Mouse (Mus musculus): ENCODE measurements around the gene Mnat1. TPM values are rescaled to one million over a fixed set of nuclear protein-coding genes. Genes with fewer than 3 reads are reported as not detected.
A peak's percentile ranks its signal among the peaks of the same experiment; 100 is the strongest.

Mnat1 gene
- polyA plus RNA-seq, 1 experiment from 2014 or later: 19.6 TPM

DNA sequence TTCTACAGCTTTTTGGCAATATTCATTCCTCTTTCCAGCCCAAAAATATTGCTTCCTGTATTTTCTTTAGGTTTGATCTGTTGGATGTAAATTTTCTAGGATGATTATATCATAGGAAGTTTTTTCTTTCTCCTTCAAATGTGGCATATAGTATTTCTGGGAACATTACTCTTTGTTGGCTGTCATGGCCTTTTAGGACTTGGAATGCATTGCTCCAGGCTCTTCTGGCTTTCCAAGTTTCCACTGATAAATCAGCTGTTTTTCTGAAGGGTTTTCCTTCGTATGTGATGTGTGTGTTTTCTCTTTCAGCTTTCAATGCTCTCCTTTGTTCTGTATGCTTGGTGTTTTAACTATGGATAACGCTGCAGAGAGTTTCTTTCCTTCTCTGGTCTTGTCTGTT lies 131.5 kb downstream of the Mnat1 start:
- ATAC-seq (ENCODE audit: low read depth): no peak
- H3K27me3 ChIP-seq: no peaks in the 10 kb centered on the region
- no peak overlapping the region for H3K4me3 ChIP-seq
- 52% methylated on average over 2 of the region's 2 CpGs for WGBS
- H3K27ac ChIP-seq (replicated peaks): no peak overlapping the region
- no peaks in the 10 kb centered on the region for H3K4me1 ChIP-seq (replicated peaks)
- H3K36me3 ChIP-seq: no peaks in the 10 kb centered on the region
- H3K9ac ChIP-seq: no peak overlapping the region
- H3K4me2 ChIP-seq: no peak overlapping the region
- H3K9me3 ChIP-seq: no peaks in the 10 kb centered on the region

- Histone ChIP-seq H3K27me3 (no peaks in the 10 kb centered on the region), H3K4me2 (no peak overlapping the region), H3K9me3 (peaks cover 4% of the 10 kb centered on the region; the same call in 1 of the 2 replicates), H3K9ac (no peak overlapping the region), H3K27ac (replicated peaks) (no peak overlapping the region), H3K36me3 (no peaks in the 10 kb centered on the region), H3K4me3 (no peak overlapping the region), H3K4me1 (replicated peaks) (no peaks in the 10 kb centered on the region)
- WGBS: 95% methylated on average over 6 of the region's 6 CpGs
- no peak for ATAC-seq (ENCODE audit: low read depth)
Observed at GRCm38 (mm10) chr12:73259269-73259668, 135.8 kb downstream of the Mnat1 start.

GRCm38 (mm10) chr12:73260339-73260738 lies 136.8 kb downstream of the Mnat1 start:
- WGBS: 92% methylated on average over 1 of the region's 1 CpGs
- no peak overlapping the region for H3K9ac ChIP-seq
- peaks cover 4% of the 10 kb centered on the region; the same call in 1 of the 2 replicates for H3K9me3 ChIP-seq
- H3K4me1 ChIP-seq (replicated peaks): no peaks in the 10 kb centered on the region
- no peaks in the 10 kb centered on the region for H3K36me3 ChIP-seq
- no peak overlapping the region for H3K27ac ChIP-seq (replicated peaks)
- no peaks in the 10 kb centered on the region for H3K27me3 ChIP-seq
- no peak overlapping the region for H3K4me2 ChIP-seq
- H3K4me3 ChIP-seq: no peak overlapping the region
- no peak for ATAC-seq (ENCODE audit: low read depth)

GRCm38 (mm10) chr12:73265381-73265978 lies 142.0 kb downstream of the Mnat1 start:
- Histone ChIP-seq H3K4me3 (no peak overlapping the region), H3K9ac (no peak overlapping the region), H3K36me3 (no peaks in the 10 kb centered on the region), H3K9me3 (peaks cover 4% of the 10 kb centered on the region; the same call in 1 of the 2 replicates), H3K4me2 (no peak overlapping the region), H3K27ac (replicated peaks) (no peak overlapping the region), H3K27me3 (no peaks in the 10 kb centered on the region), H3K4me1 (replicated peaks) (no peaks in the 10 kb centered on the region)
- no peak for ATAC-seq (ENCODE audit: low read depth)
- WGBS: 77% methylated on average over 3 of the region's 3 CpGs

DNA sequence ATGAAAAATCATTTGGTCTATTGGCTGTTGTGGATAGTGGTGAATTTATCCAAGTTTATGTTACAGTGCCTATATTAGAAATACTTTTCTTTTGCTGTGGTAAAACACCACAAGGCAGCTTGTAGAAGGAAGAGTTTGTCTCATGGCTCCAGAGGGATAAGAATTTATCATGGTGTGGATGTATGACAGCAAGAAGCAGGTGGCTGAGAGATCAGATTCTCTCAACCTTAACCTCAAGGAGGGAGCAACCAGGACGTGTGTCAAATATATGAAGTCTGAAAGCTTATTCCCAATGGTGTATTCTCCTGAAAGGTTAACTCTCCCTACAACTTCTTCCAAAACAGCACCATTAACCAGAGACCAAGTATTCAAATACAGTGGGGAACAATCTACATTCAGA lies 143.1 kb downstream of the Mnat1 start:
- H3K36me3 ChIP-seq: no peaks in the 10 kb centered on the region
- H3K9me3 ChIP-seq: no peaks in the 10 kb centered on the region
- H3K27ac ChIP-seq (replicated peaks): no peak overlapping the region
- H3K4me1 ChIP-seq (replicated peaks): no peaks in the 10 kb centered on the region
- H3K27me3 ChIP-seq: no peaks in the 10 kb centered on the region
- H3K9ac ChIP-seq: no peak overlapping the region
- no peak overlapping the region for H3K4me3 ChIP-seq
- ATAC-seq (ENCODE audit: low read depth): no peak
- WGBS: 83% methylated on average over 1 of the region's 1 CpGs
- no peak overlapping the region for H3K4me2 ChIP-seq

GRCm38 (mm10) chr12:73268497-73268896 lies 145.0 kb downstream of the Mnat1 start:
- Histone ChIP-seq H3K4me3 (no peak overlapping the region), H3K9ac (no peak overlapping the region), H3K9me3 (no peaks in the 10 kb centered on the region), H3K27ac (replicated peaks) (no peak overlapping the region), H3K36me3 (no peaks in the 10 kb centered on the region), H3K27me3 (no peaks in the 10 kb centered on the region), H3K4me1 (replicated peaks) (no peaks in the 10 kb centered on the region), H3K4me2 (no peak overlapping the region)
- no peak for ATAC-seq (ENCODE audit: low read depth)
- 78% methylated on average over 1 of the region's 1 CpGs for WGBS

DNA sequence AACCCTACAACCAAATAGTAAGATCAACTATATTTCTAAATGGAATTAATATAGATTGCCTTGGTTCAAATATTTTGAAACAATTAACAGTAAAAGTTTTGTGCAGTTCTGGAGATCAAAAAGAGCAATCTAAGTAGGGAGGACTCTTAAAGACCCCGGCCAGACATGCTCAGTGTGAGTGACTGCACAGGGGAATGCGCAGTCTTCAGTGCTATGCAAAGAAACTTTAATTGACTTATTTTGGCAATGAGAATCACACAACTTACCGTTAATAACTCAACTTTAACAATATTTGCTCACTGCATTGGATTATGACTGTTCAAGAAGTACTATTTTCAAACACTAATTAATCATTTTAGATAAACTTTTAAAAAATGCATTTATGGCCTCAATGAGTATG lies 146.0 kb downstream of the Mnat1 start:
- peaks cover under 1% of the 10 kb centered on the region; the same call in 1 of the 2 replicates for H3K36me3 ChIP-seq

DNA sequence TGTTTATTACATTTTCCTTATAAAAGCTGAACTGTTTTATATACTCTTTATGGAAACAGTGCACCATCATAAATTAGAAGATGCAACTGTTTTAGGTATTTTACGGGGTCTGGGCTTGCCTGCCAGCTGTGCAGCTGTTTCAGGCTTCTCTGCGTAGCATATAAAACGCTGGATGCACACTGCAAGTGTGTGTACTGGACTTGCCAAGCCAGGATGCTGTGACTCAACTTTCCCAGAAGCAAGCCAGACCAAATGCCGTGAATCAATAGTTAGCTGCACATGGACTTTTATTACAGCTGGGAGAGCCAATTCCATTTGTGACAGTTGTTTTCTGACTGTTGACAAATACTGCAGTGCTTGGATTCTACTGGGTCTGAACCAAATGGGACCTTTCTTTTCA lies 146.4 kb downstream of the Mnat1 start:
- Histone ChIP-seq H3K36me3 (peaks cover 5% of the 10 kb centered on the region; the same call in 1 of the 2 replicates), H3K9ac (no peak overlapping the region), H3K9me3 (no peaks in the 10 kb centered on the region), H3K27me3 (no peaks in the 10 kb centered on the region), H3K4me1 (replicated peaks) (no peaks in the 10 kb centered on the region), H3K4me2 (no peak overlapping the region), H3K4me3 (no peak overlapping the region), H3K27ac (replicated peaks) (no peak overlapping the region)
- 73% methylated on average over 4 of the region's 4 CpGs for WGBS
- no peak for ATAC-seq (ENCODE audit: low read depth)

More for the DNA sequence above, 146.0 kb downstream of the Mnat1 start:
- Histone ChIP-seq H3K4me1 (replicated peaks) (no peaks in the 10 kb centered on the region), H3K4me2 (no peak overlapping the region), H3K9ac (no peak overlapping the region), H3K4me3 (no peak overlapping the region), H3K27ac (replicated peaks) (no peak overlapping the region), H3K27me3 (no peaks in the 10 kb centered on the region), H3K9me3 (no peaks in the 10 kb centered on the region)
- no peak for ATAC-seq (ENCODE audit: low read depth)
- 84% methylated on average over 3 of the region's 3 CpGs for WGBS

- 95% methylated on average over 3 of the region's 3 CpGs for WGBS
- peaks cover 45% of the 10 kb centered on the region for H3K36me3 ChIP-seq
- H3K27me3 ChIP-seq: no peaks in the 10 kb centered on the region
- H3K4me1 ChIP-seq (replicated peaks): no peaks in the 10 kb centered on the region
- H3K27ac ChIP-seq (replicated peaks): no peak overlapping the region
- H3K4me2 ChIP-seq: no peak overlapping the region
- peaks cover 6% of the 10 kb centered on the region; the same call in 1 of the 2 replicates for H3K9me3 ChIP-seq
- no peak overlapping the region for H3K4me3 ChIP-seq
- ATAC-seq (ENCODE audit: low read depth): no peak
- no peak overlapping the region for H3K9ac ChIP-seq
Observed at GRCm38 (mm10) chr12:73274921-73275320, 151.4 kb downstream of the Mnat1 start.

- peaks cover 41% of the 10 kb centered on the region for H3K4me1 ChIP-seq (replicated peaks)
- H3K4me3 ChIP-seq: peak within 1 kb of the TSS; percentile 84
- peak within 1 kb of the TSS; percentile 77 for H3K4me2 ChIP-seq
- peak; percentile 98 for ATAC-seq (ENCODE audit: low read depth)
- peaks cover 17% of the 10 kb centered on the region for H3K36me3 ChIP-seq
- H3K27me3 ChIP-seq: no peaks in the 10 kb centered on the region
- no peaks in the 10 kb centered on the region for H3K9me3 ChIP-seq
- H3K27ac ChIP-seq (replicated peaks): peak within 1 kb of the TSS; percentile 87
- peak within 1 kb of the TSS; percentile 89 for H3K9ac ChIP-seq
- under 1% methylated on average over 53 of the region's 53 CpGs for WGBS
Observed at GRCm38 (mm10) chr12:73286287-73287092, 163.0 kb downstream of the Mnat1 start, which contains the start of the genes Trmt5 and Slc38a6. Gene Trmt5, minus strand, starts transcription at chr12:73286710. Gene Slc38a6, plus strand, starts transcription at chr12:73286779.

- Histone ChIP-seq H3K36me3 (peaks cover 14% of the 10 kb centered on the region), H3K4me2 (peak overlapping the region; percentile 77), H3K27ac (replicated peaks) (no peak overlapping the region), H3K9me3 (no peaks in the 10 kb centered on the region), H3K4me1 (replicated peaks) (peaks cover 41% of the 10 kb centered on the region), H3K27me3 (no peaks in the 10 kb centered on the region), H3K9ac (peak overlapping the region; percentile 89), H3K4me3 (peak overlapping the region; percentile 84)
- no peak for ATAC-seq (ENCODE audit: low read depth)
- 76% methylated on average over 8 of the region's 8 CpGs for WGBS
Observed at GRCm38 (mm10) chr12:73287609-73288008, 164.1 kb downstream of the Mnat1 start.

- H3K36me3 ChIP-seq: peaks cover 15% of the 10 kb centered on the region
- H3K9me3 ChIP-seq: no peaks in the 10 kb centered on the region
- no peak overlapping the region for H3K9ac ChIP-seq
- H3K4me1 ChIP-seq (replicated peaks): peaks cover 37% of the 10 kb centered on the region
- no peaks in the 10 kb centered on the region for H3K27me3 ChIP-seq
- H3K27ac ChIP-seq (replicated peaks): no peak overlapping the region
- 95% methylated on average over 3 of the region's 3 CpGs for WGBS
- no peak overlapping the region for H3K4me3 ChIP-seq
- H3K4me2 ChIP-seq: no peak overlapping the region
- no peak for ATAC-seq (ENCODE audit: low read depth)
Observed at GRCm38 (mm10) chr12:73288626-73289025, 165.1 kb downstream of the Mnat1 start.
